Mouse (Mus musculus) hematopoietic stem cell, adult 5-6 weeks (primary cell): ENCODE data around the gene Zpbp. TPM values are rescaled to one million over a fixed set of nuclear protein-coding genes. Genes with fewer than 3 reads are reported as not detected.

Experiments
- ATAC-seq, 2 experiments: fragments of 125-278 bp in 1 of 2; replicated peaks in 1 of 2; 2 replicates each; pipeline ENCODE4 v1.8.0; 2016 to 2017; ENCODE audit warnings: inconsistent platforms in 2 of 2, mild to moderate bottlenecking in 2 of 2, moderate number of reproducible peaks in 2 of 2, low read depth in 1 of 2, moderate TSS enrichment in 1 of 2; ENCODE audit not compliant: low FRiP score in 2 of 2, poor library complexity in 2 of 2, severe bottlenecking in 2 of 2, insufficient read depth in 1 of 2, low TSS enrichment in 1 of 2
- total RNA-seq: library from RNA; stranded (forward); fragments of 172-1452, 232-1000 nt; gene quantifications from 2 replicates; pipeline ENCODE4 v1.2.3, GENCODE M21; 2017

Zpbp gene
- total RNA-seq, 1 experiment from 2014 or later = 3.3 TPM

GRCm38 (mm10) chr11:11242694-11243377 is 219.4 kb downstream of the Zpbp start:
- no peak for ATAC-seq

GRCm38 (mm10) chr11:11239346-11239745 is 222.9 kb downstream of the Zpbp start:
- ATAC-seq = peak; percentile 46 to 62; a peak in 3 of 4 replicates

Other genes with a start within 250 kb of the Zpbp start
- gene Spata48, start 314 bp downstream of the Zpbp start, total RNA-seq = 2.0 TPM in 1 of 2 replicates, not detected in the other
- not detected in 2 replicates for gene 4930512M02Rik, start 165.4 kb upstream of the Zpbp start, total RNA-seq
- gene Ikzf1, start 222.6 kb upstream of the Zpbp start, total RNA-seq = 100 and 110 TPM in 2 replicates